8 mouse cellular contexts compared by ENCODE assay signal in the genomic region with DNA sequence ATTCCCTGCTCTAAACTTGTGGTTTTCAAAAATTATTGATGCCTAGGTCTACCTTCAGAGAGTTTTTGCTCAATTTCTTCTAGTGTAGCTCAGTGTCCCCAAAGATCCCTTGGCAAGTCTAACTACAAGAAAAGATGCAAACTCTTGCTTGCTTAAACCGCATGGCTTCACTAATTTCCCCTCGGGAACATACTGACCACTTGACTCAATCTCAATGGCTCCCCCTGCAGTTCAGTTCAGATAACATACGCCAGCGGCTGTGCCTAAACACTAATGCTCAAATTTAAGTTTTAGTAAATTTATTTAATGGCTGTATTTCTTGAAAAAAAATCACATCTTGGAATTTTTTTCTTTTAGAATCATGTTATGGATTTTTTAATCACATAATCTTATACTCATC. TPM values are rescaled to one million over a fixed set of nuclear protein-coding genes. Genes with fewer than 3 reads are reported as not detected.
DNase-seq lines count a peak whose midpoint lies in the region; ATAC-seq and TF ChIP-seq lines count a peak whose summit lies in the region.

No protein-coding gene starts in this region.

- no peak overlapping the region for H3K4me3 ChIP-seq in forebrain, embryonic 11.5 days (ENCODE audit: low read depth, low read length)
- H3K4me3 ChIP-seq in forebrain, embryonic 15.5 days = no peak overlapping the region
- no peak overlapping the region for H3K4me3 ChIP-seq in thymus, adult 2 months (ENCODE audit: control insufficient read depth, insufficient read depth, low read length)

- H3K4me1 ChIP-seq in forebrain, embryonic 11.5 days (replicated peaks; ENCODE audit: control insufficient read depth, insufficient read depth, low read length) = no peaks in the 10 kb centered on the region
- H3K4me1 ChIP-seq in forebrain, embryonic 15.5 days = no peaks in the 10 kb centered on the region
- no peaks in the 10 kb centered on the region for H3K4me1 ChIP-seq in thymus, adult 2 months (replicated peaks; ENCODE audit: control insufficient read depth, insufficient read depth, low read length)

- no peak for DNase-seq in forebrain, embryonic 11.5 days (ENCODE audit: low spot score)
- peak; percentile 5 for DNase-seq in thymus, adult 2 months
- DNase-seq in thymus, postnatal 25 days = no peak
- peak; percentile 45 to 65 for DNase-seq in cerebellum, postnatal 36 days
- peak; percentile 75 to 85 for DNase-seq in heart, postnatal 10 days
- peak; percentile 4 to 9 for DNase-seq in layer of hippocampus, postnatal 36 days
- DNase-seq in retina, embryonic 14.5 days (ENCODE audit: low spot score) = peak; percentile 66

- no peak for TF ChIP-seq POLR2A in thymus, adult 2 months (IDR thresholded peaks at IDR 0.05; ENCODE audit: control insufficient read depth, extremely low read depth, insufficient read depth, low read length, poor library complexity)

- TF ChIP-seq CTCF in thymus, adult 2 months (IDR thresholded peaks at IDR 0.05; ENCODE audit: borderline replicate concordance, control insufficient read depth, extremely low read depth, insufficient read depth, low read length, poor library complexity) = no peak

- peak; percentile 66; the same call in 1 of the 2 replicates for ATAC-seq in forebrain, embryonic 11.5 days (replicated peaks; ENCODE audit: low FRiP score)
- ATAC-seq in forebrain, embryonic 15.5 days (replicated peaks) = no peak

- H3K4me2 ChIP-seq in forebrain, embryonic 11.5 days (ENCODE audit: low read depth, low read length, severe bottlenecking) = no peak overlapping the region
- H3K4me2 ChIP-seq in forebrain, embryonic 15.5 days (replicated peaks) = no peak overlapping the region

- no peak overlapping the region for H3K27ac ChIP-seq in forebrain, embryonic 11.5 days (ENCODE audit: low read depth, low read length)
- no peak overlapping the region for H3K27ac ChIP-seq in forebrain, embryonic 15.5 days (replicated peaks)
- H3K27ac ChIP-seq in thymus, adult 2 months (ENCODE audit: control insufficient read depth, insufficient read depth, low read length) = no peak overlapping the region

- no peaks in the 10 kb centered on the region for H3K36me3 ChIP-seq in forebrain, embryonic 11.5 days (ENCODE audit: control insufficient read depth, insufficient read depth, low read length)
- H3K36me3 ChIP-seq in forebrain, embryonic 15.5 days = no peaks in the 10 kb centered on the region
- no peaks in the 10 kb centered on the region for H3K36me3 ChIP-seq in thymus, adult 2 months (ENCODE audit: control insufficient read depth, insufficient read depth, low read length)

- no peaks in the 10 kb centered on the region for H3K27me3 ChIP-seq in forebrain, embryonic 11.5 days (ENCODE audit: control insufficient read depth, insufficient read depth, low read length)
- H3K27me3 ChIP-seq in forebrain, embryonic 15.5 days = no peaks in the 10 kb centered on the region
- H3K27me3 ChIP-seq in thymus, adult 2 months (ENCODE audit: control insufficient read depth, insufficient read depth, low read length) = no peaks in the 10 kb centered on the region

- H3K9ac ChIP-seq in forebrain, embryonic 11.5 days (ENCODE audit: low read length) = no peak overlapping the region
- H3K9ac ChIP-seq in forebrain, embryonic 15.5 days (replicated peaks) = no peak overlapping the region

- H3K9me3 ChIP-seq in forebrain, embryonic 11.5 days (ENCODE audit: control insufficient read depth, low read length) = no peaks in the 10 kb centered on the region
- no peaks in the 10 kb centered on the region for H3K9me3 ChIP-seq in forebrain, embryonic 15.5 days

- WGBS in forebrain, embryonic 11.5 days = 42% methylated on average over 4 of the region's 4 CpGs
- whole genome bisulfite sequencing in forebrain, embryonic 15.5 days = 44% methylated on average over 4 of the region's 4 CpGs
- 35% methylated on average over 4 of the region's 4 CpGs for WGBS in thymus, adult 2 months

- intact Hi-C loops in heart, postnatal 10 days (cut with DNase I) = loop anchor here (1.0 to 10.0 kb wide), 3 partner anchors 123 to 595 kb away; no protein-coding TSS in a partner anchor

RNA-seq across cellular contexts. Expression of a gene that starts 49.2 kb away (rescaled TPM):
- polyA plus RNA-seq in forebrain, embryonic 11.5 days (2014; fragmentation: Nextera tagmentation; extraction: Ambion mirVana) = 2.8 and 3.6 TPM in 2 replicates
- polyA plus RNA-seq in forebrain, embryonic 15.5 days (2015; fragmentation: Nextera tagmentation; extraction: Ambion mirVana) = 17.7 and 18.4 TPM in 2 replicates
- 1.5 and 3.1 TPM in 2 replicates for polyA plus RNA-seq in thymus, adult 2 months (2012; rRNA removed)
- 100 to 1,000 TPM; 595 to 645 TPM for total RNA-seq in heart, postnatal 10 days (2021)
- 100 to 1,000 TPM; 287 to 303 TPM for total RNA-seq in layer of hippocampus, postnatal 36 days (2021)

Comparison
In these comparisons a context has a peak if more than half of its experiments do, and no peak if none do; other contexts are left out.
1. DNase-seq: peak in thymus, adult 2 months (single experiment), cerebellum, postnatal 36 days (2 of 2), heart, postnatal 10 days (2 of 2), layer of hippocampus, postnatal 36 days (2 of 2) and retina, embryonic 14.5 days (single experiment); none in forebrain, embryonic 11.5 days (single experiment) and thymus, postnatal 25 days (single experiment).